Mouse (Mus musculus) frontal cortex, adult 2 months (tissue): Measurements from ENCODE around the gene Lor. TPM values are rescaled to one million over a fixed set of nuclear protein-coding genes. Genes with fewer than 3 reads are reported as not detected.
A peak's percentile ranks its signal among the peaks of the same experiment; 100 is the strongest.

Experiments used
- DNase-seq, 2 experiments: peaks; one replicate each; pipeline ENCODE4 v3.0.0; 2022; ENCODE audit warnings: low spot score in 1 of 2; ENCODE audit errors: extremely low spot score in 1 of 2
- polyA plus RNA-seq: library from polyadenylated mRNA; depleted of rRNA; stranded (reverse); fragments of >200 nt; gene quantifications from 2 replicates; pipeline ENCODE4 v1.2.3, GENCODE M21; 2012; rRNA removed

The Lor gene
- polyA plus RNA-seq = 5.2 and 5.4 TPM in 2 replicates

GRCm38 (mm10) chr3:92083042-92083441, at the start of gene Lor:
Lor (minus strand) TSS chr3:92083142.
- no peak for DNase-seq

- DNase-seq = no peak
Observed at GRCm38 (mm10) chr3:92123847-92124246, 40.9 kb upstream of the Lor start, which contains the start of gene Prr9. Prr9 (minus strand) TSS chr3:92123947.

GRCm38 (mm10) chr3:92120902-92121301, 38.0 kb upstream of the Lor start:
- DNase-seq = no peak

GRCm38 (mm10) chr3:92117930-92118329, 35.0 kb upstream of the Lor start:
- DNase-seq = peak in 1 of 2 experiments; percentile 55

- no peak for DNase-seq
Observed at GRCm38 (mm10) chr3:92111526-92111925, 28.6 kb upstream of the Lor start.

- DNase-seq = no peak
Observed at GRCm38 (mm10) chr3:92110790-92111189, 27.8 kb upstream of the Lor start.

- peak in 1 of 2 experiments; percentile 69 for DNase-seq
Observed at GRCm38 (mm10) chr3:92106582-92106981, 23.6 kb upstream of the Lor start.

- peak in 1 of 2 experiments; percentile 31 for DNase-seq
Observed at GRCm38 (mm10) chr3:92081285-92081931, 1.5 kb downstream of the Lor start.

- peak; percentile 5 to 64 for DNase-seq
Observed at GRCm38 (mm10) chr3:92080462-92081284, 2.3 kb downstream of the Lor start.

- DNase-seq = peak in 1 of 2 experiments; percentile 74
Observed at GRCm38 (mm10) chr3:92050382-92051054, 32.4 kb downstream of the Lor start.

- DNase-seq = no peak
Observed at GRCm38 (mm10) chr3:92033892-92034291, 49.0 kb downstream of the Lor start.

- no peak for DNase-seq
Observed at GRCm38 (mm10) chr3:92033203-92033602, 49.7 kb downstream of the Lor start.

Other genes starting within 250 kb of the Lor start
- gene Pglyrp3, start 68.6 kb downstream of the Lor start, polyA plus RNA-seq = not detected in 2 replicates
- gene Prr9, start 40.8 kb upstream of the Lor start, polyA plus RNA-seq = not detected in 2 replicates
- not detected in 2 replicates for gene Lelp1, start 59.6 kb upstream of the Lor start, polyA plus RNA-seq
- 0.06 TPM in 1 of 2 replicates, not detected in the other for gene Sprr2a1, start 132.7 kb upstream of the Lor start, polyA plus RNA-seq
- 1.9 and 3.7 TPM in 2 replicates for gene Sprr2a2, start 132.8 kb upstream of the Lor start, polyA plus RNA-seq
- gene Sprr2a3, start 202.3 kb upstream of the Lor start, polyA plus RNA-seq = 0.23 TPM in 1 of 2 replicates, not detected in the other
- gene Sprr2b, start 233.5 kb upstream of the Lor start, polyA plus RNA-seq = not detected in 2 replicates